Mouse (Mus musculus) large intestine, adult 2 months (tissue): ENCODE data around the gene Tigd2. TPM values are rescaled to one million over a fixed set of nuclear protein-coding genes. Genes with fewer than 3 reads are reported as not detected.
A peak's percentile ranks its signal among the peaks of the same experiment; 100 is the strongest.
"Not testable (repeated sequence)": the region's sequence is repeated elsewhere in the genome, so short reads cannot be mapped to it uniquely, and the experiment has no call there.

Experiments used
- DNase-seq: peaks from one replicate; pipeline ENCODE4 v3.0.0-alpha.2; 2012; ENCODE audit warnings: low read depth, low spot score
- WGBS: fragments of 180-500 bp; shearing (Covaris S2); methylation state at CpG from one replicate; pipeline ENCODE4 v1.1.7; 2018; 5-methylcytosine and 5-hydroxymethylcytosine counted together
- polyA plus RNA-seq: library from polyadenylated mRNA; depleted of rRNA; stranded (reverse); fragments of >200 nt; gene quantifications from 2 replicates; pipeline ENCODE4 v1.2.3, GENCODE M21; 2012; rRNA removed

Tigd2 gene
- polyA plus RNA-seq: 1.4 and 2.2 TPM in 2 replicates

GRCm38 (mm10) chr6:59208685-59209298 lies at the start of gene Tigd2:
Gene Tigd2 (plus strand): TSS chr6:59208870.
- DNase-seq: peak; percentile 53
- 1% methylated on average over 62 of the region's 62 CpGs for WGBS

GRCm38 (mm10) chr6:59161801-59162478 lies 46.7 kb upstream of the Tigd2 start:
- DNase-seq: no peak
- WGBS: 27% methylated on average over 4 of the region's 4 CpGs

GRCm38 (mm10) chr6:59162887-59163286 lies 45.8 kb upstream of the Tigd2 start:
- WGBS: 60% methylated on average over 2 of the region's 2 CpGs

GRCm38 (mm10) chr6:59163407-59163806 lies 45.3 kb upstream of the Tigd2 start:
- WGBS: 86% methylated on average over 3 of the region's 3 CpGs
- no peak for DNase-seq

More at GRCm38 (mm10) chr6:59162887-59163286, 45.8 kb upstream of the Tigd2 start:
- DNase-seq: no peak

GRCm38 (mm10) chr6:59168939-59169338 lies 39.7 kb upstream of the Tigd2 start:
- DNase-seq: no peak
- WGBS: 66% methylated on average over 2 of the region's 2 CpGs

- DNase-seq: no peak
- WGBS: 23% methylated on average over 3 of the region's 3 CpGs
These were observed 37.4 kb upstream of the Tigd2 start for GRCm38 (mm10) chr6:59171230-59171629.

- no peak for DNase-seq
- WGBS: 82% methylated on average over 1 of the region's 1 CpGs
These were observed 34.7 kb upstream of the Tigd2 start for GRCm38 (mm10) chr6:59173940-59174339.

GRCm38 (mm10) chr6:59178051-59178450 lies 30.6 kb upstream of the Tigd2 start:
- no peak for DNase-seq
- WGBS: 56% methylated on average over 3 of the region's 3 CpGs

GRCm38 (mm10) chr6:59180376-59180996 lies 28.2 kb upstream of the Tigd2 start:
- DNase-seq: peak; percentile 60
- WGBS: 30% methylated on average over 7 of the region's 7 CpGs

GRCm38 (mm10) chr6:59185010-59185699 lies 23.5 kb upstream of the Tigd2 start:
- 32% methylated on average over 13 of the region's 13 CpGs for WGBS
- DNase-seq: no peak

GRCm38 (mm10) chr6:59190006-59190405 lies 18.7 kb upstream of the Tigd2 start:
- WGBS: 86% methylated on average over 1 of the region's 1 CpGs
- DNase-seq: no peak

- WGBS: 82% methylated on average over 3 of the region's 3 CpGs
- DNase-seq: not testable (repeated sequence)
These were observed 14.2 kb upstream of the Tigd2 start for GRCm38 (mm10) chr6:59194518-59194917.

- no peak for DNase-seq
- WGBS: 64% methylated on average over 2 of the region's 2 CpGs
These were observed 12.6 kb upstream of the Tigd2 start for GRCm38 (mm10) chr6:59195849-59196635.

- DNase-seq: no peak
These were observed 11.9 kb upstream of the Tigd2 start for GRCm38 (mm10) chr6:59196746-59197145.

GRCm38 (mm10) chr6:59198356-59198755 lies 10.3 kb upstream of the Tigd2 start:
- DNase-seq: no peak
- 74% methylated on average over 3 of the region's 3 CpGs for WGBS

- DNase-seq: no peak
- WGBS: 82% methylated on average over 2 of the region's 2 CpGs
These were observed 9.6 kb upstream of the Tigd2 start for GRCm38 (mm10) chr6:59199021-59199420.

GRCm38 (mm10) chr6:59207561-59207960 lies 1.1 kb upstream of the Tigd2 start:
- 97% methylated on average over 1 of the region's 1 CpGs for WGBS
- DNase-seq: no peak

GRCm38 (mm10) chr6:59209299-59209707 lies 633 bp downstream of the Tigd2 start:
- 2% methylated on average over 5 of the region's 5 CpGs for WGBS

GRCm38 (mm10) chr6:59233191-59233590 lies 24.5 kb downstream of the Tigd2 start:
- DNase-seq: no peak

More at GRCm38 (mm10) chr6:59209299-59209707, 633 bp downstream of the Tigd2 start:
- peak; percentile 25 for DNase-seq

GRCm38 (mm10) chr6:59233651-59234050 lies 25.0 kb downstream of the Tigd2 start:
- no peak for DNase-seq
